Mouse (Mus musculus) liver, embryonic 11.5 days (tissue): ENCODE measurements at regions not wholly inside any gene's neighbourhood (a gene's known extent, or its start where the extent isn't known, plus 50 kb on each side); places are given as distances from the start of the nearest gene placed in this dataset.

Source experiments
- ATAC-seq: fragments of 200-750 bp; cut with Nextera tagmentation; replicated peaks from 2 replicates; pipeline ENCODE4 v1.8.0; 2017; ENCODE audit warnings: moderate number of reproducible peaks, mild to moderate bottlenecking, moderate TSS enrichment, moderate library complexity; ENCODE audit not compliant: low FRiP score
- DNase-seq: peaks from one replicate; pipeline ENCODE4 v3.0.0-alpha.2; 2017; ENCODE audit warnings: low spot score
- H3K27ac ChIP-seq: fragments of 300-500 bp; sonication (generic); 2 replicates; pipeline ENCODE4 v1.5.1; 2014; ENCODE audit warnings: mild to moderate bottlenecking, low read depth, low read length, control low read depth
- H3K27me3 ChIP-seq: fragments of 300-500 bp; sonication (generic); replicated peaks from 2 replicates; pipeline ENCODE4 v1.6.1; 2014; ENCODE audit warnings: low read length, mixed read lengths; ENCODE audit not compliant: control insufficient read depth, insufficient read depth
- H3K36me3 ChIP-seq: fragments of 300-500 bp; sonication (generic); 2 replicates; pipeline ENCODE4 v1.6.1; 2014; ENCODE audit warnings: mild to moderate bottlenecking, low read length, moderate library complexity, mixed read lengths; ENCODE audit not compliant: control insufficient read depth, insufficient read depth
- H3K4me1 ChIP-seq: fragments of 300-500 bp; sonication (generic); replicated peaks from 2 replicates; pipeline ENCODE4 v1.6.1; 2014; ENCODE audit warnings: low read length, mixed read lengths; ENCODE audit not compliant: control insufficient read depth, insufficient read depth
- H3K4me2 ChIP-seq: fragments of 300-500 bp; sonication (generic); 2 replicates; pipeline ENCODE4 v1.6.1; 2014; ENCODE audit warnings: mild to moderate bottlenecking, control low read depth, moderate library complexity
- H3K4me3 ChIP-seq: fragments of 300-500 bp; sonication (generic); 2 replicates; pipeline ENCODE4 v1.5.1; 2014; ENCODE audit warnings: low read depth, low read length, control low read depth
- H3K9ac ChIP-seq: fragments of 300-500 bp; sonication (generic); 2 replicates; pipeline ENCODE4 v1.6.1; 2014; ENCODE audit warnings: low read depth, low read length, control low read depth
- H3K9me3 ChIP-seq: fragments of 300-500 bp; sonication (generic); 2 replicates; pipeline ENCODE4 v1.6.1; 2016; ENCODE audit warnings: low read length, inconsistent platforms, mixed read lengths; ENCODE audit not compliant: control insufficient read depth
- WGBS: fragments of 180-500 bp; shearing (Covaris S2); extraction: QIAGEN DNeasy Blood & Tissue Kit; methylation state at CpG from one replicate; pipeline ENCODE4 v1.1.7; 2014; 5-methylcytosine and 5-hydroxymethylcytosine counted together

- Histone ChIP-seq H3K36me3 (no peaks in the 10 kb centered on the region), H3K4me3 (no peak overlapping the region), H3K27ac (no peak overlapping the region), H3K9ac (no peak overlapping the region), H3K4me2 (no peak overlapping the region), H3K27me3 (no peaks in the 10 kb centered on the region), H3K9me3 (no peaks in the 10 kb centered on the region), H3K4me1 (no peaks in the 10 kb centered on the region)
- no peak for ATAC-seq
- DNase-seq: no peak
- WGBS: 65% methylated on average over 3 of the region's 3 CpGs
These were observed 140.6 kb downstream of the Olfr721-ps1 start for GRCm38 (mm10) chr14:14541705-14542104.

GRCm38 (mm10) chr14:14544236-14544635 is 143.1 kb downstream of the Olfr721-ps1 start:
- Histone ChIP-seq H3K4me3 (no peak overlapping the region), H3K27ac (no peak overlapping the region), H3K36me3 (no peaks in the 10 kb centered on the region), H3K4me1 (no peaks in the 10 kb centered on the region), H3K4me2 (no peak overlapping the region), H3K9ac (no peak overlapping the region), H3K27me3 (no peaks in the 10 kb centered on the region), H3K9me3 (no peaks in the 10 kb centered on the region)
- WGBS: 77% methylated on average over 7 of the region's 7 CpGs
- DNase-seq (no peak), ATAC-seq (no peak)

- 79% methylated on average over 2 of the region's 2 CpGs for WGBS
- H3K4me3 ChIP-seq: no peak overlapping the region
These were observed 149.9 kb upstream of the Slc4a7 start for GRCm38 (mm10) chr14:14552201-14552600.

GRCm38 (mm10) chr14:14574851-14575250 is 127.2 kb upstream of the Slc4a7 start:
- ATAC-seq (no peak), DNase-seq (no peak)
- Histone ChIP-seq H3K9me3 (no peaks in the 10 kb centered on the region), H3K27ac (no peak overlapping the region), H3K9ac (no peak overlapping the region), H3K4me2 (no peak overlapping the region), H3K4me1 (no peaks in the 10 kb centered on the region), H3K27me3 (no peaks in the 10 kb centered on the region), H3K36me3 (no peaks in the 10 kb centered on the region), H3K4me3 (no peak overlapping the region)
- WGBS: 52% methylated on average over 4 of the region's 4 CpGs

More at GRCm38 (mm10) chr14:14552201-14552600, 149.9 kb upstream of the Slc4a7 start:
- Histone ChIP-seq H3K27me3 (no peaks in the 10 kb centered on the region), H3K36me3 (no peaks in the 10 kb centered on the region), H3K9ac (no peak overlapping the region), H3K4me1 (no peaks in the 10 kb centered on the region), H3K4me2 (no peak overlapping the region), H3K9me3 (no peaks in the 10 kb centered on the region), H3K27ac (no peak overlapping the region)
- DNase-seq (no peak), ATAC-seq (no peak)

- Histone ChIP-seq H3K4me1 (no peaks in the 10 kb centered on the region), H3K27ac (no peak overlapping the region), H3K4me2 (no peak overlapping the region), H3K9ac (no peak overlapping the region), H3K4me3 (no peak overlapping the region), H3K27me3 (no peaks in the 10 kb centered on the region), H3K36me3 (no peaks in the 10 kb centered on the region), H3K9me3 (no peaks in the 10 kb centered on the region)
- DNase-seq (no peak), ATAC-seq (no peak)
- 66% methylated on average over 2 of the region's 2 CpGs for WGBS
These were observed 110.1 kb upstream of the Slc4a7 start for GRCm38 (mm10) chr14:14591939-14592338.

- H3K27me3 ChIP-seq: no peaks in the 10 kb centered on the region
- no peaks in the 10 kb centered on the region for H3K4me1 ChIP-seq
- 71% methylated on average over 6 of the region's 6 CpGs for WGBS
- DNase-seq: no peak
- H3K9me3 ChIP-seq: no peaks in the 10 kb centered on the region
- ATAC-seq: no peak
- no peak overlapping the region for H3K4me3 ChIP-seq
- no peak overlapping the region for H3K4me2 ChIP-seq
- no peak overlapping the region for H3K27ac ChIP-seq
- H3K9ac ChIP-seq: no peak overlapping the region
- no peaks in the 10 kb centered on the region for H3K36me3 ChIP-seq
These were observed 107.3 kb upstream of the Slc4a7 start for GRCm38 (mm10) chr14:14594753-14595152.

GRCm38 (mm10) chr14:14596057-14596809 is 105.8 kb upstream of the Slc4a7 start:
- ATAC-seq: no peak
- Histone ChIP-seq H3K4me1 (no peaks in the 10 kb centered on the region), H3K4me2 (no peak overlapping the region), H3K9me3 (no peaks in the 10 kb centered on the region), H3K9ac (no peak overlapping the region), H3K36me3 (no peaks in the 10 kb centered on the region), H3K27ac (no peak overlapping the region), H3K4me3 (no peak overlapping the region), H3K27me3 (no peaks in the 10 kb centered on the region)
- DNase-seq: no peak
- 86% methylated on average over 3 of the region's 3 CpGs for WGBS

- Histone ChIP-seq H3K36me3 (no peaks in the 10 kb centered on the region), H3K27ac (no peak overlapping the region), H3K27me3 (no peaks in the 10 kb centered on the region), H3K4me3 (no peak overlapping the region), H3K9ac (no peak overlapping the region), H3K4me1 (no peaks in the 10 kb centered on the region), H3K4me2 (no peak overlapping the region), H3K9me3 (no peaks in the 10 kb centered on the region)
- WGBS: 44% methylated on average over 2 of the region's 2 CpGs
- DNase-seq (no peak), ATAC-seq (no peak)
These were observed 102.5 kb upstream of the Slc4a7 start for GRCm38 (mm10) chr14:14599586-14599985.

- DNase-seq (no peak), ATAC-seq (no peak)
- H3K9ac ChIP-seq: no peak overlapping the region
- H3K9me3 ChIP-seq: no peaks in the 10 kb centered on the region
- no peak overlapping the region for H3K27ac ChIP-seq
- no peaks in the 10 kb centered on the region for H3K36me3 ChIP-seq
- WGBS: 52% methylated on average over 6 of the region's 6 CpGs
- no peak overlapping the region for H3K4me3 ChIP-seq
- no peak overlapping the region for H3K4me2 ChIP-seq
- no peaks in the 10 kb centered on the region for H3K4me1 ChIP-seq
- no peaks in the 10 kb centered on the region for H3K27me3 ChIP-seq
These were observed 102.1 kb upstream of the Slc4a7 start for GRCm38 (mm10) chr14:14599990-14600389.
